Mouse (Mus musculus) ES-Bruce4 (cell line): ENCODE measurements around the gene Trdmt1. TPM values are rescaled to one million over a fixed set of nuclear protein-coding genes. Genes with fewer than 3 reads are reported as not detected.

Experiments
- H3K27ac ChIP-seq: 2 replicates; pipeline ENCODE4 v1.5.1; 2012; ENCODE audit warnings: low read length, inconsistent platforms; ENCODE audit not compliant: insufficient read depth
- H3K27me3 ChIP-seq: 2 replicates; pipeline ENCODE4 v1.6.1; 2012; ENCODE audit warnings: mild to moderate bottlenecking, low read length, inconsistent platforms; ENCODE audit not compliant: control insufficient read depth, poor library complexity, insufficient read depth, severe bottlenecking
- H3K36me3 ChIP-seq: 2 replicates; pipeline ENCODE4 v1.6.1; 2012; ENCODE audit warnings: inconsistent platforms, mild to moderate bottlenecking, low read length, moderate library complexity; ENCODE audit not compliant: control insufficient read depth, poor library complexity, insufficient read depth, severe bottlenecking
- H3K4me1 ChIP-seq: one replicate; pipeline ENCODE4 v1.8.1; 2011; ENCODE audit warnings: low read length; ENCODE audit not compliant: control insufficient read depth, insufficient read depth
- H3K4me3 ChIP-seq: 2 replicates; pipeline ENCODE4 v1.5.1; 2011; ENCODE audit warnings: low read depth, mild to moderate bottlenecking, low read length
- H3K9ac ChIP-seq: 2 replicates; pipeline ENCODE4 v1.6.1; 2012; ENCODE audit warnings: low read depth, mild to moderate bottlenecking, inconsistent platforms; ENCODE audit not compliant: poor library complexity, severe bottlenecking
- H3K9me3 ChIP-seq: replicated peaks from 2 replicates; pipeline ENCODE4 v1.6.1; 2012; ENCODE audit warnings: mild to moderate bottlenecking, low read length, inconsistent platforms; ENCODE audit not compliant: control insufficient read depth, poor library complexity, insufficient read depth, severe bottlenecking
- CTCF ChIP-seq: IDR thresholded peaks from one replicate; pipeline ENCODE4 v1.8.1; 2011; ENCODE audit warnings: low read depth, low read length
- EP300 ChIP-seq: IDR thresholded peaks from 2 replicates; pipeline ENCODE4 v1.6.1; 2011; ENCODE audit warnings: low read depth, low read length; ENCODE audit not compliant: insufficient read depth
- POLR2A ChIP-seq: IDR thresholded peaks from one replicate; pipeline ENCODE4 v1.8.1; 2011; ENCODE audit warnings: low read length; ENCODE audit not compliant: insufficient read depth
- polyA plus RNA-seq: library from polyadenylated mRNA; stranded (reverse); fragments of >200 nt; gene quantifications from 2 replicates; pipeline ENCODE4 v1.2.4, GENCODE M21; 2011; ENCODE audit warnings: low read depth; ENCODE audit not compliant: missing spikeins, insufficient read depth, insufficient read length

Gene Trdmt1
- polyA plus RNA-seq, 1 experiment, result 14.9 TPM

DNA sequence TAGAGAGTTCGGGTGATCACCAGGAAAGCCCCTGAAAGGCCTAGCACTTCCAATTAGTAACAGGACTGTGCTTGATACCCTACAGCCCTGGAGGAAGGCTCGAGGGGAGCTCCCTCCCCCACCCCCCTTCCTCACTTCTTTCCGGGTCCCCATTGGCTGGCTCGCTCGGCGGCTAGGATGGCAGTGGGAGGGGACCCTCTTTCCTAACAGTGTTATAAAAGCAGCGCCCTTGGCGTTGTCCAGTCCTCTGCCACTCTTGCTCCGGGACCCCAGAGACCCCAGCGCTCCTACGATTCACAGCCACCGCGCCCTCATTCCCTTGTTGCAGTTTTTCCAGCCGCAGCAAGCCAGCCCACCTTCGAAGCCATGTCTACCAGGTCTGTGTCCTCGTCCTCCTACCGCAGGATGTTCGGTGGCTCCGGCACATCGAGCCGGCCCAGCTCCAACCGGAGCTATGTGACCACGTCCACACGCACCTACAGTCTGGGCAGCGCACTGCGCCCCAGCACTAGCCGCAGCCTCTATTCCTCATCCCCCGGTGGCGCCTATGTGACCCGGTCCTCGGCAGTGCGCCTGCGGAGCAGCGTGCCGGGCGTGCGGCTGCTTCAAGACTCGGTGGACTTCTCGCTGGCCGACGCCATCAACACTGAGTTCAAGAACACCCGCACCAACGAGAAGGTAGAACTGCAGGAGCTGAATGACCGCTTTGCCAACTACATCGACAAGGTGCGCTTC, 29.8 kb upstream of the Trdmt1 start:
- H3K36me3 ChIP-seq, result no peaks in the 10 kb centered on the region; the same call in 1 of the 2 replicates
- no peak overlapping the region for H3K27ac ChIP-seq
- H3K9ac ChIP-seq, result no peak overlapping the region
- no peak for TF ChIP-seq CTCF
- no peak for TF ChIP-seq EP300
- no peak for TF ChIP-seq POLR2A
- H3K4me3 ChIP-seq, result peak overlapping the region; percentile 65
- no peaks in the 10 kb centered on the region for H3K9me3 ChIP-seq
- peaks cover 3% of the 10 kb centered on the region; the same call in 1 of the 2 replicates for H3K27me3 ChIP-seq
- H3K4me1 ChIP-seq, result no peaks in the 10 kb centered on the region

DNA sequence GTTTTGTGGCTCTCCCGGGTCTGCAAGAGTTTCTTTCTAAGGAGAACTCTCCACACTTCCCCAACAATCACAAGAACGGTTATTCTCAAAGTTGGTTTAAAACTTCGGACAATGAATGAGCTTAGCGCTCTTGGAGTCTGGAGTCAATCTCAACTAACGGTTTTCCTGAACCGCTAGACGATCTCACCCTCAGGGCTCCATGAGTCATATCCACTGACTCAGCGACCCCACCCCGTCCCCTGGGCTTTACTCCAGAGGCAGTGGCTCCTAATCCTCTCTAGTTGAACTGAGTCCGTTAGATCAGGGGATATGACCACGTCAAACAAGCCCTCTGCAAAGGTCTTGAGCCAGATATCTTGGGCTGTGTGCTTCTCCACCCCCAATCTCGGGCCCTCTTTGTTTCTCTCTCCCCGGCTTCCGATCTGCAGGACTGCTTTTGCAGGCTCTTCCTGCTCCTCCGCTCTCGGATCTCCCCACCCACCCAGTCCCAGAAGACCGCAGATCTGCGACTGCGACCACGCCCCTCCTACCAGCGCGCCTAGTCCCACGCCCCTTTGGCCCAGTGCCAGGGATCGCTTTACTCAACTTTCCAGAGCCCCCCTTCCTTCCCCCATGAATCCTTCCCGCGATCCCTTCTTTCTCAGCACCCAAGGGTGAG, 29.1 kb upstream of the Trdmt1 start, which contains the start of gene Vim:
TSS of gene Vim (plus strand) at position 520 of the 658 bp plus-strand sequence.
- Histone ChIP-seq H3K4me1 (no peaks in the 10 kb centered on the region), H3K27me3 (peaks cover 3% of the 10 kb centered on the region; the same call in 1 of the 2 replicates), H3K4me3 (peak within 1 kb of the TSS; percentile 65), H3K9me3 (no peaks in the 10 kb centered on the region), H3K27ac (0 out of 2 replicates have a peak within 1 kb of the TSS, but pooled peaks have one; percentile 32), H3K36me3 (no peaks in the 10 kb centered on the region), H3K9ac (no peak within 1 kb of the TSS)
- TF ChIP-seq EP300 (no peak), CTCF (no peak), POLR2A (no peak)

DNA sequence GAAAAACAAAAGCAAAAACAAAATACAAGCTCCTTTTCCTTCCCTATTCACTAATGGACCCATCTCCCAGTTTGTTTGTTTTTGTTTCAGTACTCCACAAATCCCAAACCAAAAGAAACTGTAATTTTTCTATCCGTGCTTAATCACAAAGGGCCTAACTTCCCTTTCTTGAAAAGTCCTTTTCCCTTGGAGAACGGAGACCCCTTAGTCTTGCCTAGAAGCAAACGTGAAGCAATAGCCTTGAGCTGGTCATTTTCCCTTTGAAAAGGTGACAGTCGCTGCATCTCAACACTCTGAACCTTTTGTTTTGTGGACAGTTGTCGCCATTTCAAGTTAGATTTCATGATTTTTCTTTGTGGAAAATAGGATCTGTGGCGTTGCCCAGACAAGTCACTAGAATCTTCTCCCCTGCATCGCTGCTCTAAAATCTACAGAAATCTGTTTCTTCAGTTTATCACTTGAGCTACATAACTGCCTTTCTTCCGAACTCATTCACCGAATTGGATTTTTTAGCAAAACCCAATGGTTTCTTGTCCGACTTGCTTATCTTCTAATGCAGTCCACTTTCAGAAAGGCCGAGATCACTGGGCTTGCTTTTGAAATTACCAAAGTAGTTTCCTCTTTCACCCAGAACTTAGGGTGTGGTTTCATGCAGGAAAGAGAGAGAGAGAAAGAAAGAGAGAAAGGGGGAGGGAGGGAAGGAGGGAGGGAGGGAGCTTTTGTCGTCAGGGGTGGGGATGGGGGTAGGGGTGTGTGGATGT, 28.4 kb upstream of the Trdmt1 start:
- Histone ChIP-seq H3K36me3 (no peaks in the 10 kb centered on the region), H3K27ac (0 out of 2 replicates have a peak overlapping the region, but pooled peaks have one; percentile 32), H3K27me3 (peaks cover 3% of the 10 kb centered on the region; the same call in 1 of the 2 replicates), H3K9me3 (no peaks in the 10 kb centered on the region), H3K4me1 (no peaks in the 10 kb centered on the region), H3K4me3 (no peak overlapping the region), H3K9ac (no peak overlapping the region)
- TF ChIP-seq CTCF (no peak), EP300 (no peak), POLR2A (no peak)

DNA sequence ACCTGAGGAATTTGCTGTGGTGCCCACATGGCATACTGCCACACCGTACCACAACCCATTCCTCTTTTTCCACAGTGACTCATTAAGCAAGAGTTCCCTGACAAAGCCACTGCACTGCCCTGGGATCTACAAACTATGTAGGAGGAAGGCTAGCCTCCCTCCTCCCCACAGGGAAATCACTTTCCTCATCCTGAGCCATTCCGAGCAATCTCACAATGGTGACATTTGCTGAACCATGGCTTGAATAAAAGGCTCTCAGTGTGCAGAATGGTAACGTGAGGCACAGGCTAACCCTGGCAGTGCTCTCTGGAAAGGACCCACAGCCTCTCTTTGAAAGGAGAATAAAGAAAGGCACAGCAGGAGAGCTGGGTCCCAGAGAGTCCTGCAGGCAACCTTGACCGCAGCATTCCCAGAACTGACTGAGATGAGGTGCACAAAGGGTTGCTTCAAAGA, 27.7 kb upstream of the Trdmt1 start:
- no peaks in the 10 kb centered on the region for H3K9me3 ChIP-seq
- peaks cover 3% of the 10 kb centered on the region; the same call in 1 of the 2 replicates for H3K27me3 ChIP-seq
- no peak overlapping the region for H3K9ac ChIP-seq
- no peaks in the 10 kb centered on the region for H3K4me1 ChIP-seq
- TF ChIP-seq CTCF, result no peak
- no peak for TF ChIP-seq POLR2A
- TF ChIP-seq EP300, result no peak
- H3K27ac ChIP-seq, result no peak overlapping the region
- H3K4me3 ChIP-seq, result no peak overlapping the region
- H3K36me3 ChIP-seq, result no peaks in the 10 kb centered on the region

DNA sequence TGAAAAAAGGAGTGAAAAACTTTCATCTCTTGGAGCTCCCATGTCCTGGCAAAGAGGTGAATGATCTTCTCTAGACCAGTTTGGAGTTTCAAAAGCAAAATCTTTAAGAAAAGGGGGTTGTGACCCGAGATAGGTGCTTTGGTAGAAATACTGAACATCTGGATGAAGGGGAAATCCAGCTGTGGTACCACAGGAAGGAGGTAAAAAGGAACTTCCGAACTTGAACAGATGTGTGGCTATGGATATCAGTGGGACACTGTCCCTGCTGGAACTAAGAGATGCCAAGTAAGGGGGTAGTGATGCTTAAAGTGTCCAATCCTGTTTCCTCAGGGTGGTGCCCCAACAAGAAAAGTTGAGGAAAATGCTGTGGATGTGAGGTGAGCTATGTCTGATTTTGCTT, 25.7 kb upstream of the Trdmt1 start:
- H3K4me3 ChIP-seq, result no peak overlapping the region
- no peak overlapping the region for H3K27ac ChIP-seq
- TF ChIP-seq CTCF (no peak), POLR2A (no peak), EP300 (no peak)
- peaks cover 3% of the 10 kb centered on the region; the same call in 1 of the 2 replicates for H3K27me3 ChIP-seq
- H3K9me3 ChIP-seq, result no peaks in the 10 kb centered on the region
- no peaks in the 10 kb centered on the region for H3K4me1 ChIP-seq
- no peak overlapping the region for H3K9ac ChIP-seq
- H3K36me3 ChIP-seq, result no peaks in the 10 kb centered on the region
